Mouse (Mus musculus) cerebellum, postnatal 14 days (tissue): Measurements from ENCODE around the gene Zfp442.
"Not testable (repeated sequence)": the region's sequence is repeated elsewhere in the genome, so short reads cannot be mapped to it uniquely, and the experiment has no call there.

ENCODE experiments used
- DNase-seq, 2 experiments: peaks; one replicate each; pipeline ENCODE4 v3.0.0; 2021; ENCODE audit warnings: mixed read lengths in 2 of 2

Gene Zfp442

GRCm38 (mm10) chr2:150451180-150451919, at the start of gene Zfp442:
Gene Zfp442 (minus strand): TSS chr2:150451486.
- peak; percentile 69 to 78 for DNase-seq

- not testable (repeated sequence) for DNase-seq
Measured at GRCm38 (mm10) chr2:150500124-150500973, 49.1 kb upstream of the Zfp442 start.

- no peak for DNase-seq
Measured at GRCm38 (mm10) chr2:150493031-150493430, 41.7 kb upstream of the Zfp442 start.

GRCm38 (mm10) chr2:150484939-150485778, 33.9 kb upstream of the Zfp442 start, which contains the start of gene Zfp345:
Gene Zfp345 (minus strand): TSS chr2:150485091.
- DNase-seq: not testable (repeated sequence)

- not testable (repeated sequence) for DNase-seq
Measured at GRCm38 (mm10) chr2:150439084-150439483, 12.2 kb downstream of the Zfp442 start.

GRCm38 (mm10) chr2:150412146-150412545, 39.1 kb downstream of the Zfp442 start:
- not testable (repeated sequence) for DNase-seq

GRCm38 (mm10) chr2:150390198-150390597, 61.1 kb downstream of the Zfp442 start:
- DNase-seq: no peak

GRCm38 (mm10) chr2:150385553-150386106, 65.7 kb downstream of the Zfp442 start:
- peak in 1 of 2 experiments; percentile 3 for DNase-seq

- no peak for DNase-seq
Measured at GRCm38 (mm10) chr2:150362878-150363229, 88.4 kb downstream of the Zfp442 start.

GRCm38 (mm10) chr2:150362113-150362877, 89.0 kb downstream of the Zfp442 start, which contains the start of gene 3300002I08Rik:
Gene 3300002I08Rik (minus strand): TSS chr2:150362765.
- DNase-seq: peak; percentile 87 to 92
